Mouse (Mus musculus): ENCODE measurements around the gene Adam23. TPM values are rescaled to one million over a fixed set of nuclear protein-coding genes. Genes with fewer than 3 reads are reported as not detected.

Adam23 gene
- polyA plus RNA-seq, 1 experiment from 2014 or later = 2.6 TPM

DNA sequence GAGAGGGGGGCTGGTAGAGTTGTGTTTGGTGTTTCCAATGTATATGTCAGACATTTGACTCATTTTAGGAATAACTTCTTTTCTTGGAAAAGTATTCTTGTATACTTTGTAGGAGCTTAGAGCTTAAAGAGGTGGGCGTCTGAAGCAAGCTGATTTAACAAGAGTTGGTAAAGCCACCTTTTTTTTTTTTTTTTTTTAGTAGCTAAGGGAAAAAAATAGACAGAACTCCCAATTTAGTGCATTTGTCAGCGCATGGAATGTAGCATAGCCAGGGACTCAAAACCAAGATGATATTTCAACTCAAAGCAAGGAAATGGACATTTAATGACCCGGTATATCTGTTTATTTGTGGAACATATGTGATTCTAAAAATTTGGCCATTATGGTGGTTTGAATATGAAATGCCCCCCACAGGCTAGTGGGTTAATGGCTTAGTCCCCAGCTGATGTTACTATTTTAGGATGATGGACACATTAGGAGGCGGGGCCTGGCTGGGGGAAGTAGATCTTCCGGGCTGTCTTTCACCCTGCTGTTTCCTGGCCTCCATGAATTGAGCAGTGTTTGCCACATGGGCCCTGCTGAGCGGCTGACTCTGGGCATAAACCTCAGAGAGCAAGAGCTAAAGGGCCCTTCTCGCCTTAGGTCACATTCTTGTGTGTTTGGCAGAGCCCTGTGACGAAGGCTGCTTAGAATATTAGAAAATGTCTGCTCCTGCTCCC is 12.3 kb downstream of the Adam23 start:
- Histone ChIP-seq H3K27ac (replicated peaks) (no peak overlapping the region), H3K9ac (ENCODE audit: low read length) (no peak overlapping the region), H3K27me3 (ENCODE audit: control insufficient read depth, insufficient read depth, low read length) (no peaks in the 10 kb centered on the region), H3K4me1 (replicated peaks; ENCODE audit: control insufficient read depth, insufficient read depth) (no peaks in the 10 kb centered on the region), H3K9me3 (ENCODE audit: control insufficient read depth, low read length) (no peaks in the 10 kb centered on the region), H3K4me3 (ENCODE audit: low read depth, low read length) (no peak overlapping the region), H3K4me2 (replicated peaks; ENCODE audit: low read depth) (no peak overlapping the region), H3K36me3 (ENCODE audit: control insufficient read depth, insufficient read depth, low read length) (no peaks in the 10 kb centered on the region)
- no peak for DNase-seq (ENCODE audit: low spot score)
- 75% methylated on average over 8 of the region's 8 CpGs for WGBS
- TF ChIP-seq EP300 (optimal IDR thresholded peaks at IDR 0.05) (no peak), CTCF (IDR thresholded peaks at IDR 0.05; ENCODE audit: low read depth) (no peak)
- no peak for ATAC-seq (ENCODE audit: low FRiP score, low TSS enrichment)

DNA sequence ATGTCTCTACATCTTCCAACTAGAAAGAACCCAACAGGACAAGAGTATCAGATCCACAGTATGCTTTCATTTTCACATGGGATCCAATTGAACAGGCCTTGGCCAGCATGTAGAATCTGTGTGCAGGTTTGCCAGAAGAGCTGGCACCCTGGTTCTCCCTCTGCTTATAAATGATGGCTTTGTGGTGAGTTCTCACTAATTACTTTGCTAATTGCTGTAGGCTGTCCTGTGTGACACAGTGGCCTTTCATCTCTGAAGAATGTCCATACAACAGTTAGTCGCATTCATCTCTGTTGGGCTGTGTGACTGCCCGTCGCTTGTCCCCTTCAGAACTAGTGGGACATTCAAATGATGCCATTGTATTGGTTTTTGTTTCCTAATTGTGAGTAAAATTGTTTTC is 13.5 kb downstream of the Adam23 start:
- no peaks in the 10 kb centered on the region for H3K4me1 ChIP-seq (replicated peaks; ENCODE audit: control insufficient read depth, insufficient read depth)
- WGBS = 90% methylated on average over 3 of the region's 3 CpGs
- TF ChIP-seq CTCF (IDR thresholded peaks at IDR 0.05; ENCODE audit: low read depth) = no peak
- no peak for TF ChIP-seq EP300 (optimal IDR thresholded peaks at IDR 0.05)
- DNase-seq (ENCODE audit: low spot score) (no peak), ATAC-seq (ENCODE audit: low FRiP score, low TSS enrichment) (no peak)
- no peaks in the 10 kb centered on the region for H3K9me3 ChIP-seq (ENCODE audit: control insufficient read depth, low read length)
- H3K4me2 ChIP-seq (replicated peaks; ENCODE audit: low read depth) = no peak overlapping the region
- H3K9ac ChIP-seq (ENCODE audit: low read length) = no peak overlapping the region
- no peak overlapping the region for H3K4me3 ChIP-seq (ENCODE audit: low read depth, low read length)
- no peaks in the 10 kb centered on the region for H3K27me3 ChIP-seq (ENCODE audit: control insufficient read depth, insufficient read depth, low read length)
- no peaks in the 10 kb centered on the region for H3K36me3 ChIP-seq (ENCODE audit: control insufficient read depth, insufficient read depth, low read length)
- no peak overlapping the region for H3K27ac ChIP-seq (replicated peaks)

DNA sequence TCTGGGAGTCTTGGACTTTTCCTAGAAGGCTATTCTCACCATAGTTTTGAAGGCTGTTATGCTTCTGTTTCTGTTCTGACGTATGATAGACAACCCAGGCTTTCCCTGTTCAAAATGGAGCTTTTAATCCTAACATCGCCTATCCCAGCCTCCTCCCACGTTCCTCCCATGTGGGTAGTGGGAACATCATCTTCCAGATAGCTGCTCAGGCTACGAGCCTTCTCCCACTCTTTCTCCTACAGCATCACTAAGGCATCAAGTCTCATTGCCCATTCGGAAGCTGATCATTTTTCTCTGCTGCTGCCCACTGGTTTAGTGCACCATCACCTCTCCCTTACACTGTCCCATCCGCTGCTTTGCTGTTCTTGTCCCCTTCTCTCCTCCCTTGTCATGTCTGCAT is 14.2 kb downstream of the Adam23 start:
- no peaks in the 10 kb centered on the region for H3K4me1 ChIP-seq (replicated peaks; ENCODE audit: control insufficient read depth, insufficient read depth)
- DNase-seq (ENCODE audit: low spot score) = no peak
- H3K9ac ChIP-seq (ENCODE audit: low read length) = no peak overlapping the region
- no peaks in the 10 kb centered on the region for H3K27me3 ChIP-seq (ENCODE audit: control insufficient read depth, insufficient read depth, low read length)
- H3K27ac ChIP-seq (replicated peaks) = no peak overlapping the region
- H3K9me3 ChIP-seq (ENCODE audit: control insufficient read depth, low read length) = no peaks in the 10 kb centered on the region
- no peak overlapping the region for H3K4me3 ChIP-seq (ENCODE audit: low read depth, low read length)
- H3K36me3 ChIP-seq (ENCODE audit: control insufficient read depth, insufficient read depth, low read length) = no peaks in the 10 kb centered on the region
- H3K4me2 ChIP-seq (replicated peaks; ENCODE audit: low read depth) = no peak overlapping the region
- TF ChIP-seq EP300 (optimal IDR thresholded peaks at IDR 0.05) (no peak), CTCF (IDR thresholded peaks at IDR 0.05; ENCODE audit: low read depth) (no peak)
- 74% methylated on average over 6 of the region's 6 CpGs for WGBS
- ATAC-seq (ENCODE audit: low FRiP score, low TSS enrichment) = no peak

- H3K9ac ChIP-seq (ENCODE audit: low read length) = no peak overlapping the region
- no peaks in the 10 kb centered on the region for H3K9me3 ChIP-seq (ENCODE audit: control insufficient read depth, low read length)
- ATAC-seq (ENCODE audit: low FRiP score, low TSS enrichment) (no peak), DNase-seq (ENCODE audit: low spot score) (no peak)
- no peak overlapping the region for H3K4me3 ChIP-seq (ENCODE audit: low read depth, low read length)
- H3K27me3 ChIP-seq (ENCODE audit: control insufficient read depth, insufficient read depth, low read length) = no peaks in the 10 kb centered on the region
- H3K4me1 ChIP-seq (replicated peaks; ENCODE audit: control insufficient read depth, insufficient read depth) = no peaks in the 10 kb centered on the region
- TF ChIP-seq CTCF (IDR thresholded peaks at IDR 0.05; ENCODE audit: low read depth) = no peak
- no peak for TF ChIP-seq EP300 (optimal IDR thresholded peaks at IDR 0.05)
- H3K36me3 ChIP-seq (ENCODE audit: control insufficient read depth, insufficient read depth, low read length) = no peaks in the 10 kb centered on the region
- H3K27ac ChIP-seq (replicated peaks) = no peak overlapping the region
- H3K4me2 ChIP-seq (replicated peaks; ENCODE audit: low read depth) = no peak overlapping the region
- 53% methylated on average over 1 of the region's 1 CpGs for WGBS
Observed at GRCm38 (mm10) chr1:63464441-63464840, 18.8 kb downstream of the Adam23 start.

DNA sequence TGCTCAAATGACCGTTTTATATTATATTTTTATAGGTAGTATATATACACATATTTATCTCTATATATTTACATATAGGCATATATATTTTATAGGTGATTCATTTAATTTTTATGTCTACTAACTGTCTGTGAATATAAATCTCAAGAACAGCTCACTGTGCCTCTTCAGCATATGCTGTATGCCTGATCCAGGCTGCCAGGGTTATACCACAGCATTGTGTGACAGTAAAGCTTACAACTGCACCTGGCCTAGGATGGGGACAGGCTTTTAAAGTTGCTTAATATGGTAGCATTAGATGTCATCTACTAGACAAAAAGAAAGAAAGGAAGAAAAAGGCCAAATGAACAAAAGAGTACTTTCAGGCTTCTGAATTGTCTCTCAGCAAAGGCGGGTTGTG is 27.6 kb downstream of the Adam23 start:
- Histone ChIP-seq H3K9me3 (ENCODE audit: control insufficient read depth, low read length) (no peaks in the 10 kb centered on the region), H3K27me3 (ENCODE audit: control insufficient read depth, insufficient read depth, low read length) (no peaks in the 10 kb centered on the region), H3K4me1 (replicated peaks; ENCODE audit: control insufficient read depth, insufficient read depth) (no peaks in the 10 kb centered on the region), H3K9ac (ENCODE audit: low read length) (no peak overlapping the region), H3K4me2 (replicated peaks; ENCODE audit: low read depth) (no peak overlapping the region), H3K4me3 (ENCODE audit: low read depth, low read length) (no peak overlapping the region), H3K36me3 (ENCODE audit: control insufficient read depth, insufficient read depth, low read length) (no peaks in the 10 kb centered on the region), H3K27ac (replicated peaks) (no peak overlapping the region)
- no peak for DNase-seq (ENCODE audit: low spot score)
- ATAC-seq (ENCODE audit: low FRiP score, low TSS enrichment) = no peak
- TF ChIP-seq CTCF (IDR thresholded peaks at IDR 0.05; ENCODE audit: low read depth) = no peak
- no peak for TF ChIP-seq EP300 (optimal IDR thresholded peaks at IDR 0.05)
- 83% methylated on average over 2 of the region's 2 CpGs for WGBS

DNA sequence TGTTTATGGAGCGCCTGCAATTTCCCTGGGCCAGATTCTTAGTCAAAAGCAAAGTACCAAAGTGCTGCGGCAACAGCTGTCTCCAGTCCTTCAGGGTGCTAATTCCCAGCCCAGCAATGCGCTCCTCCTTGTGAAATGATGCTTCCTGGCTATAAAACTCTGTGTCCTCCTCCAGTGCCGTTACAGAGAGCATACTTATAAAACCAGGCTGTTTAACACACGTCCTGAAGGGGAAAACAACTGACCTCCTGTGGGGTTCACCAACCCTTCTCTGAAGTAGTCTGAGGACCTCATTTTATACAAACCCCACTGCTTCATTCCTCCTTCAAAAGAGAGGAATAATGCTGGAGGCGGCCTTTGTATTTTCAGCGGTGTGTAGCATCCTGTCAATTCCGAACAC is 28.0 kb downstream of the Adam23 start:
- ATAC-seq (ENCODE audit: low FRiP score, low TSS enrichment) = no peak
- Histone ChIP-seq H3K4me1 (replicated peaks; ENCODE audit: control insufficient read depth, insufficient read depth) (no peaks in the 10 kb centered on the region), H3K9me3 (ENCODE audit: control insufficient read depth, low read length) (no peaks in the 10 kb centered on the region), H3K27me3 (ENCODE audit: control insufficient read depth, insufficient read depth, low read length) (no peaks in the 10 kb centered on the region), H3K4me3 (ENCODE audit: low read depth, low read length) (no peak overlapping the region), H3K36me3 (ENCODE audit: control insufficient read depth, insufficient read depth, low read length) (no peaks in the 10 kb centered on the region), H3K4me2 (replicated peaks; ENCODE audit: low read depth) (no peak overlapping the region), H3K27ac (replicated peaks) (no peak overlapping the region), H3K9ac (ENCODE audit: low read length) (no peak overlapping the region)
- WGBS = 62% methylated on average over 8 of the region's 8 CpGs
- TF ChIP-seq EP300 (optimal IDR thresholded peaks at IDR 0.05) = no peak
- TF ChIP-seq CTCF (IDR thresholded peaks at IDR 0.05; ENCODE audit: low read depth) = no peak
- DNase-seq (ENCODE audit: low spot score) = no peak
